Mouse (Mus musculus): ENCODE measurements around the gene Naa80. TPM values are rescaled to one million over a fixed set of nuclear protein-coding genes. Genes with fewer than 3 reads are reported as not detected.

Gene Naa80
- polyA plus RNA-seq, 1 experiment from 2014 or later, result 21.8 TPM

DNA sequence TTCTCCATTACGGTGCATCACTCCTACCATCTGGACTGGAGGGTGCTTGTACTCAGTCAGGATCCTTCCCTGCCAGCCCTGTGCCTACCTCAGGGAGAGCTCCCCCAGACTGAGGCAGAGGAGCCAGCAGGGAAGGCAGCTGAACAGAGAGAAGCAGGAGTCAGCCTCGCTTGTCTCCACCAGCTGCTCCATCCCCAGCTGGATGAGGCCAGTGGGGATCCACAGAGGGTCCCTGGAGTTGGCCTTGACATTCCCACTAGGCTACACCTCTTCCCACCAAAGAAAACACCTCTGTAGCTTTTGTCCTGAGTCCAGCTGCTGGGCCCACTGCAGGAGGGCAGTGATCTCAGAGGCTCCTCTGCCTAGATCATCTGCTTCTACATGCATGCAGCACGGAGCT, 46.3 kb downstream of the Naa80 start:
- Histone ChIP-seq H3K4me2 (replicated peaks; ENCODE audit: low read depth, low read length) (no peak overlapping the region), H3K36me3 (ENCODE audit: insufficient read depth, low read length) (peaks cover 17% of the 10 kb centered on the region), H3K9me3 (ENCODE audit: low read length) (no peaks in the 10 kb centered on the region), H3K4me3 (ENCODE audit: low read length) (no peak overlapping the region), H3K27ac (ENCODE audit: low read length) (peak overlapping the region; percentile 69; the same call in 1 of the 2 replicates), H3K4me1 (ENCODE audit: insufficient read depth, low read length) (peaks cover 57% of the 10 kb centered on the region), H3K27me3 (ENCODE audit: insufficient read depth, low read length) (no peaks in the 10 kb centered on the region), H3K9ac (replicated peaks; ENCODE audit: low read length) (no peak overlapping the region)
- no peak for ATAC-seq (ENCODE audit: low FRiP score, low TSS enrichment)
- 80% methylated on average over 3 of the region's 3 CpGs for WGBS

DNA sequence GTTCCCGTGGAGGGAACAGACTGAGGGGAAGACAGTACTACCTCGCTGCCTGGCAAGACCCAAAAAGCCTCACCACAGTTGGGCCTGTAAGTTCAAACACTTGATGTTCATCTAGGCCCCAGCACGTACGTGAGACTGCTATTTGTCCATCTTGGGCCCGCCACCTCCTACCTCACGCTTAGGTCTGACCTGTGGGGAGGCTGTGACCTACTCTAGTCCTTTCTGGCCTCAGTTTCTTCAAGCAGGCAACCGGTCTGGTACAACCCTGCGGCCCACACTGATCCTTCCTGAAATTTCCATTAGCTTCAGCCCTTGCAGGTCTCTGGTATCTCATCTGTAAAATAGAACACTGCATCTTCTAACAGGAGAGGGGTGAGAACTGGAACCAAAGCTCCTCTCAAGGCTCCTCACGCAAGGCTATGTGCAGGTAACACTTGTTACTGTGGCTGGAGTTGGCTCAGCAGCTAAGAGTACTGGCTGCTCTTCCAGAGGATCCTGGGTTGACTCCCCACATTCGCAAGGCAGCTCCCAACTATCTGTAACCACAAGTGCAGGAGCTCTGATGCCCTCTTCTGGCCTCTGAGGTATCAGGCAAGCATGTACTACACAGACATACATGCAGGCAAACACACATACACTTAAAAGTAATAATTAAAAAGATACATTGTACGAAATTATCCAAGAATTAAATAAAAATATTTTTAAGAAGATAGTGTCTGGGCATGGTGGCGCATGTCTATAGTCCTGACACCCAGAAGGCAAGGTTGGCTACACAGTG, 46.9 kb downstream of the Naa80 start:
- Histone ChIP-seq H3K4me1 (ENCODE audit: insufficient read depth, low read length) (peaks cover 57% of the 10 kb centered on the region), H3K36me3 (ENCODE audit: insufficient read depth, low read length) (peaks cover 13% of the 10 kb centered on the region), H3K27ac (ENCODE audit: low read length) (peak overlapping the region; percentile 94; the same call in 1 of the 2 replicates), H3K9me3 (ENCODE audit: low read length) (no peaks in the 10 kb centered on the region), H3K4me2 (replicated peaks; ENCODE audit: low read depth, low read length) (no peak overlapping the region), H3K9ac (replicated peaks; ENCODE audit: low read length) (no peak overlapping the region), H3K4me3 (ENCODE audit: low read length) (no peak overlapping the region), H3K27me3 (ENCODE audit: insufficient read depth, low read length) (no peaks in the 10 kb centered on the region)
- WGBS, result 90% methylated on average over 12 of the region's 12 CpGs
- ATAC-seq (ENCODE audit: low FRiP score, low TSS enrichment), result no peak

DNA sequence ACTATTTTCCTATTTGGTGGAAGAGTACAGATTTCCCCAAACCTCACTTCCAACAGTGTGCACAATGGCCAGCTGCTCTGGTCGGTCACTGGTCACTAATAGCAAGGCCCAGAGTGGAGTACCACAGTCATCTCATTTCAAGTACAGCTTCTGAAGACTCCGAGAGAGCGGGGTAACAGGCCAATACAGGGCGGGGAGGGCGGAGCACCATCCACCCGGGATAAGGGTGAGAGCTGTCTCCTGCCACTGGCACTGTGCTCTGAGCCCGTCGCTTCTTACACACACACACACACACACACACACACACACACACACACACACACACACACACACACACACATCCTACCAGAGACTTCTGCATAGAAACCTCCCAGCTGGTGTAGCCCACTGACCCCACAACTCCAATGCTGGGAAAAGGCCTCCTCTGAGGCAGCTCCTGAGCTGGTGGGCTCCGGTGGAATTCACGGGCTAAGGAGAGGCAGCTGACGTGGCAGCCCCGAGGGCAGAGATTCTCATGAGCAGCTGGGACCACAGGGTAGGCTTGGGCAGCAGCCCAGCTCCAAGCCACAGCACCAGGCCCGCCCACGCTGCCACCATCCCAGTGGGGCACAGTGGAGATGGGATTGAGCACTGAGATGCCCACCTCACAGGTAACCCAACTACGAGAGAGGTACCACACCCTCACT, 47.6 kb downstream of the Naa80 start:
- ATAC-seq (ENCODE audit: low FRiP score, low TSS enrichment), result no peak; the same call in 1 of the 2 replicates
- peak overlapping the region; percentile 94 for H3K27ac ChIP-seq (ENCODE audit: low read length)
- peak overlapping the region; percentile 46 for H3K4me2 ChIP-seq (replicated peaks; ENCODE audit: low read depth, low read length)
- 37% methylated on average over 15 of the region's 15 CpGs for WGBS
- H3K9me3 ChIP-seq (ENCODE audit: low read length), result no peaks in the 10 kb centered on the region
- H3K36me3 ChIP-seq (ENCODE audit: insufficient read depth, low read length), result peaks cover 13% of the 10 kb centered on the region
- peak overlapping the region; percentile 61 for H3K9ac ChIP-seq (replicated peaks; ENCODE audit: low read length)
- H3K4me3 ChIP-seq (ENCODE audit: low read length), result peak overlapping the region; percentile 10; the same call in 1 of the 2 replicates
- no peaks in the 10 kb centered on the region for H3K27me3 ChIP-seq (ENCODE audit: insufficient read depth, low read length)
- peaks cover 64% of the 10 kb centered on the region for H3K4me1 ChIP-seq (ENCODE audit: insufficient read depth, low read length)

DNA sequence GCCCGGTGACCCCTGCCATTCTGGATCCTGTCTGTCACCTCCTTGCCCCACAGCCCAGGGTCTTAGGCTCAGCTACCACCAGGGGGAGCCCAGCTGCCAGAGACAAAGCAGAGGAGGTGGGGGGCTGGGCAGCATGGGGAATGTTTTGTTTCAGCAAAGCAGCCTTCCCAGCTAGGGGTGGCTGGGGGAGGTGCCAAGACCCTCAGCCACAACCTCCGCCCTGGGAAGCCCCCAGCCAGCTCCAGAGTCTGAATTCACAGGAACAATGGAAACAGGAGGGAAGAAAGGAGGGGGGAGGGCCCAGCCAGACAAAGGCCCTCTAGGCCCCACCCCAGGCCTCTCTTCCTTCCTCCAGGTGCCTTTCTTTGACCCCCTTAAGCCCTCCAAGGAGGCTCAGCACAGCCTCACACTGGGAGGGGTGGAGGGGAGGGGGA, 48.2 kb downstream of the Naa80 start:
- Histone ChIP-seq H3K27me3 (ENCODE audit: insufficient read depth, low read length) (no peaks in the 10 kb centered on the region), H3K36me3 (ENCODE audit: insufficient read depth, low read length) (peaks cover 16% of the 10 kb centered on the region), H3K4me2 (replicated peaks; ENCODE audit: low read depth, low read length) (peak overlapping the region; percentile 46), H3K4me1 (ENCODE audit: insufficient read depth, low read length) (peaks cover 69% of the 10 kb centered on the region), H3K27ac (ENCODE audit: low read length) (peak overlapping the region; percentile 94), H3K9me3 (ENCODE audit: low read length) (no peaks in the 10 kb centered on the region), H3K9ac (replicated peaks; ENCODE audit: low read length) (peak overlapping the region; percentile 61), H3K4me3 (ENCODE audit: low read length) (peak overlapping the region; percentile 14; the same call in 1 of the 2 replicates)
- ATAC-seq (ENCODE audit: low FRiP score, low TSS enrichment), result peak; percentile 63
- WGBS, result 0% methylated on average over 2 of the region's 2 CpGs

DNA sequence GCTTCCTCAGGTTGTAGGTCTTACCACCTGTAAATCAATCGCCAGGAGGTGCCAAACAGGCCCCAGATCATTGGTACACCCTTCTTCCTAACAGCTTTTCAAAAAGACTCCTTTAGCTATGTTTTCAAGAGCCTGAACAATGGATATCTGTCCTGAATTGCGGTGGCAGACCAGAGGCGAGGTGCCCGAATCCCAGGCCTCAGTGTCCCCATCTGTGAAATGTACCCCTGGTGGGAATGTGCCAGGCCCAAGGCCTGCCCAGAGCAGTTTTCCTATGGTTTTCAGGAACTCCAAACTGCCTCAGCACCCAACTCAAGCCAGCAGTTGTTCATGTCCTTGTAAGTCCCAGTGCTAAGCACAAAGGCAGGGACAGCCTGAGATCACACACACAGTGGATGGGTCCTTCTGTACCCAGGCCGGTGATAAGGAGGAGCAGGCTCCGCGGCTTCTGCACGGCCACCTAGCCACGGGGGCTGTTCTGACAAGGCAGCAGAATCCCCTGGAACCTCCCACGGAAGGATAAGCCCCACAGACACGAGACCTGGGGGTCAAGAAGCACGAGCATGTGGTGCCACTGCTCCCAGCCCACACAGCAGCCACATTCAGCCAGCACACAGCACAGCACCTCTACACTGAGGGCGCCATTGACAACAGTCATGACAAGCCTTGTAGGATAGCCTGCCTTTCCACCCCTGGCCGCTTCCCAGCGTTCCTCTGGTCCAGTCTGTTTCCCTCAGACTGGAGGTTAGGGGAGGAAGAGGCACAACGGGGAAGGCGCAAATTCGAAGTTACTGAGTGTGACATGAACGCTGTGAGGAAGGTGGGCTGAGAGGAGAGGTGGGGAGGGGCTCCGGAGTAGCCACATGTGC, 48.9 kb downstream of the Naa80 start:
- Histone ChIP-seq H3K9me3 (ENCODE audit: low read length) (no peaks in the 10 kb centered on the region), H3K27me3 (ENCODE audit: insufficient read depth, low read length) (no peaks in the 10 kb centered on the region), H3K27ac (ENCODE audit: low read length) (peak overlapping the region; percentile 94), H3K9ac (replicated peaks; ENCODE audit: low read length) (peak overlapping the region; percentile 61), H3K4me1 (ENCODE audit: insufficient read depth, low read length) (peaks cover 77% of the 10 kb centered on the region), H3K4me3 (ENCODE audit: low read length) (no peak overlapping the region), H3K36me3 (ENCODE audit: insufficient read depth, low read length) (peaks cover 11% of the 10 kb centered on the region; the same call in 1 of the 2 replicates), H3K4me2 (replicated peaks; ENCODE audit: low read depth, low read length) (peak overlapping the region; percentile 46)
- WGBS, result 32% methylated on average over 20 of the region's 20 CpGs
- no peak for ATAC-seq (ENCODE audit: low FRiP score, low TSS enrichment)

DNA sequence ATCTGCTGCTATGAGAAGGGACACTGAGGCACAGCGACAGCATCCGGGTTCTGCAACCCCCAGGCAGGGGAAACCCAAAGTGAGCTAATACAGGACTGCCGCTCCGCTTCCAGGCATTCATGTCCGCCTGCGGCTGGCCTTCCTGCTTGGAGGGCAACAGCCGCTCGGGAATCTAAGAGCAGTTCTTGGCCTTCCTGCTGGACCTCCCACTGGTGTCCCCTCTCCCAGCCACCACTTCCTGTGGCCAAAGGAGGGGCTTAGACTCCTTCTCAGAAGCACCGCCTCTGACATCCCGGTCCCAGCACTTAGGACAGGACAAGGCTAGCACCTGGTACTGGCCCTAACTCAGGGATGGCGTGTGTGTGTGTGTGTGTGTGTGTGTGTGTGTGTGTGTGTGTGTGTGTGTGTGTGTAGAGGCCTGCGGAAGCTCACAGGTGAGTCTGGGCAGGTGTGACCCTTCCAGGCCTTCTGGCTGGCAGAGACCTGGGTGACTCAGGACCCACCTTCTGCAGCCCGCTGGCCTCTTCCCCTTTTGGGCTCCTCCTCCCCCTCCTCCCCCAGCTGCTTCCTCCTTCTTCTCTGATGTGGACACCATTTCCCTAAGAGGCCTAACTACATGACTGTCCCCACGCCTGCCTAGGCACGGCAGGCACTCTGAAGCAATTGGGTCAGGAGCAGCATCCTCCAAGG, 50.2 kb downstream of the Naa80 start:
- Histone ChIP-seq H3K4me2 (replicated peaks; ENCODE audit: low read depth, low read length) (peak overlapping the region; percentile 30), H3K9me3 (ENCODE audit: low read length) (no peaks in the 10 kb centered on the region), H3K36me3 (ENCODE audit: insufficient read depth, low read length) (0 out of 2 replicates have a peak, but pooled peaks cover 11% of the 10 kb centered on the region), H3K4me1 (ENCODE audit: insufficient read depth, low read length) (peaks cover 82% of the 10 kb centered on the region), H3K4me3 (ENCODE audit: low read length) (peak overlapping the region; percentile 19), H3K27ac (ENCODE audit: low read length) (peak overlapping the region; percentile 94), H3K27me3 (ENCODE audit: insufficient read depth, low read length) (no peaks in the 10 kb centered on the region), H3K9ac (replicated peaks; ENCODE audit: low read length) (peak overlapping the region; percentile 61)
- ATAC-seq (ENCODE audit: low FRiP score, low TSS enrichment), result peak; percentile 23
- 37% methylated on average over 13 of the region's 15 CpGs for WGBS

DNA sequence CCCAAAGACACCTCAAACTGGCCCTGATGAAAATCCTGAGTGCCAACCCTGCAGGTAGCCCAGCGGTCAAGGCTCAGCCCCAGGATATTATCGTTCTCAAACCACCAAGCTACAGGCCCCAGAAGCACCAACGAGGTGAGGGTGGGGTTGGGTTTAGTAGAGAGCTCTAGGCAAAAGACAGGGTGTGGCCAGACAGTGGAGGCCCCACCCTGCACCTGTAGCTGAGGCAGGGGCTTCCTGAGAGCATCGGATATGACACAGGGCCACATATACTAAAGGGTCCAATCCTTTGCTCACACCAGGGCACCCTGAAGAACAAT, 50.7 kb downstream of the Naa80 start:
- H3K9me3 ChIP-seq (ENCODE audit: low read length), result no peaks in the 10 kb centered on the region
- H3K4me1 ChIP-seq (ENCODE audit: insufficient read depth, low read length), result peaks cover 80% of the 10 kb centered on the region
- no peaks in the 10 kb centered on the region for H3K27me3 ChIP-seq (ENCODE audit: insufficient read depth, low read length)
- peak overlapping the region; percentile 48 for H3K9ac ChIP-seq (replicated peaks; ENCODE audit: low read length)
- peak overlapping the region; percentile 94 for H3K27ac ChIP-seq (ENCODE audit: low read length)
- 24% methylated on average over 4 of the region's 4 CpGs for WGBS
- H3K36me3 ChIP-seq (ENCODE audit: insufficient read depth, low read length), result 0 out of 2 replicates have a peak, but pooled peaks cover 8% of the 10 kb centered on the region
- H3K4me3 ChIP-seq (ENCODE audit: low read length), result peak overlapping the region; percentile 19
- H3K4me2 ChIP-seq (replicated peaks; ENCODE audit: low read depth, low read length), result peak overlapping the region; percentile 30
- ATAC-seq (ENCODE audit: low FRiP score, low TSS enrichment), result no peak

DNA sequence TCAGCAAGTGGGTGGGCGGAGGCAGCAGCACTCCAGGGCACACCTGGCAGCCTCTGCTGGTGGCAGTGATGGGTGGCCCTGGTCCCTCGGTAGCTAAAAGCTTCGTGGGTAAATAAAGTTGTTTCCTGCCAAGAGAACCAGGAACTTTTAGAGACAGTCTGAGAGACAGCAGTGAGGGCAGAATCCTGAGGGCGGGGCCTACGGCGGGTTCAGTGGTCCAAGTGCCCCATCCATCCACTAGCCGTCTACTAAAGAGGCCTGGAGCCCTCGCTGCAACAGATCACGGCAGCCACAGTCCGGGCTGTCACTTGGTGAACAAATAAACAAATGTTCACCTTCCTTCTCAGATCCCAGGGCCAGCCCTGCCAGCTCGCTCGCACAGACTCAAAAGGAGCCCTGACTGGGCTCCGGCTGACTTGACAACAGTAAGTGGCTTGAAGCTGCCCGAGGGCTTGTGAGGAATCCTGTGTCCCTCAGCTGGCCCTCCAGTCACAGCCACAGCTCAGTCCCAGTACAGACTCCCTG, 51.3 kb downstream of the Naa80 start:
- peak overlapping the region; percentile 55 for H3K9ac ChIP-seq (replicated peaks; ENCODE audit: low read length)

DNA sequence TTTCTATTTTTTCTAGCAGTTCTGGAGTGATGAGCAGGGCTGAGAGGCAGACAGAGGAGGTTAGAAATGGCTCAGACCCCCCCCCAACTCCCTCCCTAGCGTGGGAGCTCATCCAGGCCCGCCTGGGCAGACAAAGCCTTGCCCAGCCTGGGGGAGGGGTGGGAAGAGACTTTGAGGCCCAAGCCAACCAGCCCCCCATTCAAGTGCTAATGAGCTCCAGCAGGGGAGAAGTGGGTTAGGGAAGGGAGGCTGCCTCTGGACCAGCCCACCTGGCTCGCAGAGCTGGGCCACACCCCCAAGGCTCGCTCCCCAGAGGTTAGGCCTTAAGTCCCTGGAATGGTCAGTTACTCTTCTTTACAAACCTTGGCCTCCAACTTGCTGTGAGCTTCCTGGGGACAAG, 51.9 kb downstream of the Naa80 start:
- ATAC-seq (ENCODE audit: low FRiP score, low TSS enrichment), result no peak
- no peak overlapping the region for H3K4me3 ChIP-seq (ENCODE audit: low read length)
- 0 out of 2 replicates have a peak, but pooled peaks cover 8% of the 10 kb centered on the region for H3K36me3 ChIP-seq (ENCODE audit: insufficient read depth, low read length)
- H3K4me1 ChIP-seq (ENCODE audit: insufficient read depth, low read length), result peaks cover 75% of the 10 kb centered on the region
- H3K4me2 ChIP-seq (replicated peaks; ENCODE audit: low read depth, low read length), result peak overlapping the region; percentile 30
- H3K9ac ChIP-seq (replicated peaks; ENCODE audit: low read length), result peak overlapping the region; percentile 55
- 8% methylated on average over 4 of the region's 4 CpGs for WGBS
- no peaks in the 10 kb centered on the region for H3K9me3 ChIP-seq (ENCODE audit: low read length)
- no peaks in the 10 kb centered on the region for H3K27me3 ChIP-seq (ENCODE audit: insufficient read depth, low read length)
- H3K27ac ChIP-seq (ENCODE audit: low read length), result peak overlapping the region; percentile 94

More for the DNA sequence above, 51.3 kb downstream of the Naa80 start:
- no peak overlapping the region for H3K4me3 ChIP-seq (ENCODE audit: low read length)
- H3K4me1 ChIP-seq (ENCODE audit: insufficient read depth, low read length), result peaks cover 75% of the 10 kb centered on the region
- no peak for ATAC-seq (ENCODE audit: low FRiP score, low TSS enrichment)
- no peaks in the 10 kb centered on the region for H3K27me3 ChIP-seq (ENCODE audit: insufficient read depth, low read length)
- H3K4me2 ChIP-seq (replicated peaks; ENCODE audit: low read depth, low read length), result peak overlapping the region; percentile 30
- H3K36me3 ChIP-seq (ENCODE audit: insufficient read depth, low read length), result 0 out of 2 replicates have a peak, but pooled peaks cover 8% of the 10 kb centered on the region
- no peaks in the 10 kb centered on the region for H3K9me3 ChIP-seq (ENCODE audit: low read length)
- 21% methylated on average over 14 of the region's 14 CpGs for WGBS
- H3K27ac ChIP-seq (ENCODE audit: low read length), result peak overlapping the region; percentile 94

Data from kidney, embryonic 16.5 days (tissue).